Comparison of ENCODE assay signal across 10 mouse cellular contexts in genomic region chr9:20726859-20727600, GRCm38 (mm10). TPM values are rescaled to one million over a fixed set of nuclear protein-coding genes. Genes with fewer than 3 reads are reported as not detected.
A peak's percentile ranks its signal among the peaks of the same experiment; 100 is the strongest.
DNase-seq lines count a peak whose midpoint lies in the region; ATAC-seq and TF ChIP-seq lines count a peak whose summit lies in the region.
"Had no signal": no experiment of that assay in that cellular context is flagged by ENCODE, and none has a peak within 500 bp of the region (broad histone marks: within the 10 kb centered on the region; RNA-seq: fewer than 3 reads in every experiment).

No protein-coding gene starts in this region.

- peak; percentile 16; the same call in 1 of the 2 replicates for ATAC-seq in embryonic facial prominence, embryonic 14.5 days (ENCODE audit: low read depth)
- peak; percentile 63 for ATAC-seq in intestine, embryonic 15.5 days
- ATAC-seq in midbrain, embryonic 14.5 days (ENCODE audit: low FRiP score, low TSS enrichment), result peak; percentile 63
- no peak for ATAC-seq in erythroblast, adult 5-6 weeks (replicated peaks; ENCODE audit: low FRiP score, poor library complexity, severe bottlenecking)

- H3K9me3 ChIP-seq in embryonic facial prominence, embryonic 14.5 days (ENCODE audit: control insufficient read depth, low read length), result no peaks in the 10 kb centered on the region
- H3K9me3 ChIP-seq in intestine, embryonic 15.5 days, result no peaks in the 10 kb centered on the region; the same call in 1 of the 2 replicates
- H3K9me3 ChIP-seq in midbrain, embryonic 14.5 days (ENCODE audit: control insufficient read depth, low read length), result no peaks in the 10 kb centered on the region

- intact Hi-C loops in left cerebral cortex, adult 2 months (cut with DNase I), result loop anchor here (1.0 to 2.0 kb wide), 3 partner anchors 42 to 65 kb away; no protein-coding TSS in a partner anchor

- H3K4me3 ChIP-seq in left cerebral cortex, adult 2 months, result peak overlapping the region; percentile 79
- H3K4me3 ChIP-seq in embryonic facial prominence, embryonic 14.5 days (ENCODE audit: low read depth, low read length), result peak overlapping the region; percentile 54
- peak overlapping the region; percentile 48 for H3K4me3 ChIP-seq in intestine, embryonic 15.5 days (replicated peaks)
- peak overlapping the region; percentile 56 for H3K4me3 ChIP-seq in midbrain, embryonic 14.5 days (replicated peaks; ENCODE audit: low read depth, low read length)
- H3K4me3 ChIP-seq: erythroblast, embryonic 14.5 days had no signal

- peak overlapping the region; percentile 95 for H3K27ac ChIP-seq in left cerebral cortex, adult 2 months
- H3K27ac ChIP-seq in embryonic facial prominence, embryonic 14.5 days (replicated peaks; ENCODE audit: low read depth, low read length), result no peak overlapping the region
- no peak overlapping the region for H3K27ac ChIP-seq in intestine, embryonic 15.5 days
- H3K27ac ChIP-seq in midbrain, embryonic 14.5 days (replicated peaks; ENCODE audit: low read depth, low read length), result 0 out of 2 replicates have a peak overlapping the region, but pooled peaks have one; percentile 37

- H3K36me3 ChIP-seq in embryonic facial prominence, embryonic 14.5 days (ENCODE audit: control insufficient read depth, insufficient read depth, low read length), result no peaks in the 10 kb centered on the region
- H3K36me3 ChIP-seq in intestine, embryonic 15.5 days, result no peaks in the 10 kb centered on the region
- H3K36me3 ChIP-seq in midbrain, embryonic 14.5 days (ENCODE audit: control insufficient read depth, insufficient read depth, low read length), result no peaks in the 10 kb centered on the region

- no peak for TF ChIP-seq CTCF in left cerebral cortex, adult 2 months (IDR thresholded peaks at IDR 0.05)

- H3K4me2 ChIP-seq in embryonic facial prominence, embryonic 14.5 days (ENCODE audit: low read depth, low read length), result peak overlapping the region; percentile 94
- peak overlapping the region; percentile 97 for H3K4me2 ChIP-seq in intestine, embryonic 15.5 days (replicated peaks)
- H3K4me2 ChIP-seq in midbrain, embryonic 14.5 days (ENCODE audit: low read length), result peak overlapping the region; percentile 99

- peaks cover 12% of the 10 kb centered on the region for H3K4me1 ChIP-seq in embryonic facial prominence, embryonic 14.5 days (ENCODE audit: control insufficient read depth, insufficient read depth, low read length)
- peaks cover 16% of the 10 kb centered on the region for H3K4me1 ChIP-seq in intestine, embryonic 15.5 days (replicated peaks)
- H3K4me1 ChIP-seq in midbrain, embryonic 14.5 days (ENCODE audit: control insufficient read depth, insufficient read depth, low read length), result peaks cover 19% of the 10 kb centered on the region

- peak; percentile 48 to 64 for DNase-seq in left cerebral cortex, adult 2 months (ENCODE audit: extremely low spot score in 1 of 2, low spot score in 2 of 2)
- DNase-seq in left cerebral cortex, adult 9 months (ENCODE audit: low spot score in 2 of 2), result no peak
- DNase-seq in Muller cell, postnatal 12 days (ENCODE audit: inconsistent ontology term), result peak; percentile 68
- DNase-seq in embryonic facial prominence, embryonic 14.5 days (ENCODE audit: low spot score), result no peak
- peak; percentile 80 for DNase-seq in midbrain, embryonic 14.5 days
- DNase-seq in natural killer cell, adult 2 months (ENCODE audit: low spot score in 2 of 2), result no peak

- WGBS in embryonic facial prominence, embryonic 14.5 days, result 0% methylated on average over 16 of the region's 54 CpGs
- under 1% methylated on average over 52 of the region's 54 CpGs for WGBS in intestine, embryonic 15.5 days
- WGBS in midbrain, embryonic 14.5 days, result 0% methylated on average over 51 of the region's 54 CpGs

- H3K9ac ChIP-seq in embryonic facial prominence, embryonic 14.5 days (ENCODE audit: low read depth, low read length), result peak overlapping the region; percentile 58
- H3K9ac ChIP-seq in intestine, embryonic 15.5 days, result peak overlapping the region; percentile 23
- peak overlapping the region; percentile 70 for H3K9ac ChIP-seq in midbrain, embryonic 14.5 days (replicated peaks; ENCODE audit: low read length)

- peaks cover 51% of the 10 kb centered on the region for H3K27me3 ChIP-seq in embryonic facial prominence, embryonic 14.5 days (replicated peaks; ENCODE audit: control insufficient read depth, insufficient read depth, low read length)
- peaks cover 46% of the 10 kb centered on the region for H3K27me3 ChIP-seq in intestine, embryonic 15.5 days (replicated peaks)
- 0 out of 2 replicates have a peak, but pooled peaks cover 4% of the 10 kb centered on the region for H3K27me3 ChIP-seq in midbrain, embryonic 14.5 days (ENCODE audit: control insufficient read depth, insufficient read depth, low read length)

RNA-seq across cellular contexts. Expression of gene Olfm2, which starts 19.1 kb away (rescaled TPM):
- total RNA-seq in left cerebral cortex, adult 2 months (2021), result 100 to 1,000 TPM; 152 TPM
- polyA plus RNA-seq in embryonic facial prominence, embryonic 14.5 days (2014; fragmentation: Nextera tagmentation; extraction: Ambion mirVana), result 9.2 and 9.7 TPM in 2 replicates
- 8.1 and 8.8 TPM in 2 replicates for polyA plus RNA-seq in intestine, embryonic 15.5 days (2015; fragmentation: Nextera tagmentation; extraction: Ambion mirVana)
- 143 and 173 TPM in 2 replicates for polyA plus RNA-seq in midbrain, embryonic 14.5 days (2014; fragmentation: Nextera tagmentation; extraction: Ambion mirVana)
- not detected in 2 replicates for total RNA-seq in erythroblast, adult 5-6 weeks (2015; ENCODE audit: low replicate concordance)
- total RNA-seq in erythroblast, adult 5-6 weeks (2017; ENCODE audit: low replicate concordance), result not detected in 2 replicates
- total RNA-seq: neutrophil, adult 5-6 weeks had no signal
- polyA plus RNA-seq: erythroblast, embryonic 14.5 days had no signal

Comparison
In these comparisons a context has a peak if more than half of its experiments do, and no peak if none do; other contexts are left out.
1. DNase-seq: peak in left cerebral cortex, adult 2 months (2 of 2), Muller cell, postnatal 12 days (single experiment) and midbrain, embryonic 14.5 days (single experiment); none in left cerebral cortex, adult 9 months (0 of 2), embryonic facial prominence, embryonic 14.5 days (single experiment) and natural killer cell, adult 2 months (0 of 2).
2. H3K27ac ChIP-seq: peak in left cerebral cortex, adult 2 months (single experiment) and midbrain, embryonic 14.5 days (single experiment); none in embryonic facial prominence, embryonic 14.5 days (single experiment) and intestine, embryonic 15.5 days (single experiment).
3. RNA of gene Olfm2, which starts 19.1 kb away (polyA plus RNA-seq): 143 to 173 TPM in midbrain, embryonic 14.5 days; 9.2 to 9.7 TPM in embryonic facial prominence, embryonic 14.5 days and 8.1 to 8.8 TPM in intestine, embryonic 15.5 days; every median in the first group is over 10 times any median in the second.
4. Peak in every context shown above with its lines, with median percentiles within 50 percentile points of each other: H3K4me3 ChIP-seq, H3K4me2 ChIP-seq and H3K9ac ChIP-seq.